Mouse (Mus musculus): Measurements from ENCODE around the gene Tmem82. TPM values are rescaled to one million over a fixed set of nuclear protein-coding genes. Genes with fewer than 3 reads are reported as not detected.

Tmem82 gene
- polyA plus RNA-seq, 1 experiment from 2014 or later: 1.0 TPM

DNA sequence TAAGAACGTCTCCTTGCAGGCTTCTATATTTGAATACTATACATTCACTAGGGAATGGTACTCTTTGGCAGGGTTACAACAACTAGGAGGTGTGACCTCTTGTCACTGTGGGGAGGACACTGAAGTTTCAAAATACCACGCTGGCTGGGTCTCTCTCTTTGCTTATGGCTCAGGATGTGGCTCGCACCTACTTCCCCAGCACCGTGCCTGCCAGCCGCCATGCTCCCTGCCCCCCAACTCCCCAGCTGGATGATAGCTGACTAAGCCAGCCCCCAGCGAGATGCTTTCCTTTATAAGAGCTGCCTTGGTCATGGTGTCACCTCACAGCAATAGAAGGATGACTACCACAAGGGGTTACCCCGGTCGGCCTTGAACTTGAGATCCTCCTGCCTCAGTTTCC is 34.6 kb upstream of the Tmem82 start:
- WGBS: 96% methylated on average over 8 of the region's 8 CpGs
- H3K36me3 ChIP-seq (replicated peaks): peaks cover 81% of the 10 kb centered on the region
- no peaks in the 10 kb centered on the region for H3K27me3 ChIP-seq (ENCODE audit: poor library complexity, severe bottlenecking)
- H3K27ac ChIP-seq: no peak overlapping the region
- DNase-seq (ENCODE audit: extremely low spot score, low spot score): no peak
- no peak overlapping the region for H3K4me3 ChIP-seq
- H3K9me3 ChIP-seq: no peaks in the 10 kb centered on the region
- peaks cover 3% of the 10 kb centered on the region; the same call in 1 of the 2 replicates for H3K4me1 ChIP-seq

DNA sequence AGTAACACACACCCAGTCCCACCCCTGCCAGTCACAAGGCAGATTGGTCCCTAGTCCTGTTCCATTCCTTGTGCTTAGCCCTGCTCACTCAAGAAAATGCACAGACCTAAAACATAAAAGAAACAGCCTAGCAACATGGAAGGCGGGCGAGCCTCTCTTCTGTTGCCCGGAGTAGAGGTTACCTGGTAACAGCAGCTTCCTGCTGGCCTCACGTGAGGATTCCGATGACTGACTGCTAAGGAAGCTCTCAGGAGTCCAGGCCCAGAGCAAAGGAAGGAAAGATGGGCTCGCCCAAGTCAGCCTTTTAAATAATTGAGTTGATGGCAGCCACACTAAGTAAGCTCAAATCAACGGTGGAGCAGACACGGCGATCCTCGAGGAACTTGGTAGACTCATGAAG is 33.5 kb upstream of the Tmem82 start:
- no peak for DNase-seq (ENCODE audit: extremely low spot score, low spot score)
- WGBS: 93% methylated on average over 10 of the region's 10 CpGs
- H3K4me3 ChIP-seq: no peak overlapping the region
- peaks cover 81% of the 10 kb centered on the region for H3K36me3 ChIP-seq (replicated peaks)
- no peaks in the 10 kb centered on the region for H3K9me3 ChIP-seq
- no peaks in the 10 kb centered on the region for H3K27me3 ChIP-seq (ENCODE audit: poor library complexity, severe bottlenecking)
- peaks cover 3% of the 10 kb centered on the region; the same call in 1 of the 2 replicates for H3K4me1 ChIP-seq
- H3K27ac ChIP-seq: no peak overlapping the region

DNA sequence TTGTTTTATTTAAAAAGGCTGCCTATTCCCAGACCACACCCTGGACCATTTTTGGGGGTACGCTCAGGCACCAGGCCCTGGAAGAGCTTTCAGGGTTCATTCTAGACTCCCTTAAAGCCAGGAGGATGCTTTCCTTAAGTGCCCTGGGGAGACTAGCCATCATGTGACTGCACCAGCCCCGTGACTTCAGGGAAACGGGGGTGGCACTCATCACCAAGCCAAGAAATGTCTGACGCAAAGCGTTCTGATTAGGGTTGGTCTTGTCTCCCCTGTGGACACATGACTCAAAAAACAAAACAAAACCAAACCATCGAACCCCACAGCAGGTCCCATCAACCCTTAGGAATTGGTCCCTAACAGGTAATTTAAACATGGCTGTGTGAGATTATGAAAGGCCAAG is 32.9 kb upstream of the Tmem82 start:
- no peak overlapping the region for H3K27ac ChIP-seq
- no peak overlapping the region for H3K4me3 ChIP-seq
- peaks cover 81% of the 10 kb centered on the region for H3K36me3 ChIP-seq (replicated peaks)
- no peak for DNase-seq (ENCODE audit: extremely low spot score, low spot score)
- no peaks in the 10 kb centered on the region for H3K27me3 ChIP-seq (ENCODE audit: poor library complexity, severe bottlenecking)
- H3K4me1 ChIP-seq: no peaks in the 10 kb centered on the region
- WGBS: 91% methylated on average over 6 of the region's 6 CpGs
- H3K9me3 ChIP-seq: no peaks in the 10 kb centered on the region

DNA sequence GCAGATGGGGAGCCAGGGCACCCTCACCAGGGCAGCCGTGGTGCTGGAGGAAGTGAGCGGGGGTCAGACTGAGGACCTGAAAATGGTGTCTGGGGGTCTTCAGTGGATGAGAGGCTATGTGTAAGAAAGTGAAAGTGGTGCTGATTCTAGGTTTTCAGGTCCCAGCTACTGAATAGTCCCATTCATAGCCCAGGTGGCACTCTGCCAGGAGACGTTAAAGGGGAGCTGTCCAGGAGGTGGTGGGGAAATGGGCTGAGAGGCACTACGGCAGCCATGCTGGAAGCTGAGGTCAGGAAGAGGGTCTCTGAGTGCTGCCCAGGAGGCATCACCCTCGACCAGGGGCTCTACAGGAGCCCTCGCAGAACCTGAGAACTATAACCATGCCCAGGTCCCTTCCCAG is 30.8 kb upstream of the Tmem82 start:
- 81% methylated on average over 6 of the region's 6 CpGs for WGBS
- H3K36me3 ChIP-seq (replicated peaks): peaks cover 67% of the 10 kb centered on the region
- DNase-seq (ENCODE audit: extremely low spot score, low spot score): no peak
- H3K9me3 ChIP-seq: no peaks in the 10 kb centered on the region
- no peak overlapping the region; the same call in 1 of the 2 replicates for H3K27ac ChIP-seq
- no peaks in the 10 kb centered on the region for H3K4me1 ChIP-seq
- H3K4me3 ChIP-seq: no peak overlapping the region
- H3K27me3 ChIP-seq (ENCODE audit: poor library complexity, severe bottlenecking): no peaks in the 10 kb centered on the region

DNA sequence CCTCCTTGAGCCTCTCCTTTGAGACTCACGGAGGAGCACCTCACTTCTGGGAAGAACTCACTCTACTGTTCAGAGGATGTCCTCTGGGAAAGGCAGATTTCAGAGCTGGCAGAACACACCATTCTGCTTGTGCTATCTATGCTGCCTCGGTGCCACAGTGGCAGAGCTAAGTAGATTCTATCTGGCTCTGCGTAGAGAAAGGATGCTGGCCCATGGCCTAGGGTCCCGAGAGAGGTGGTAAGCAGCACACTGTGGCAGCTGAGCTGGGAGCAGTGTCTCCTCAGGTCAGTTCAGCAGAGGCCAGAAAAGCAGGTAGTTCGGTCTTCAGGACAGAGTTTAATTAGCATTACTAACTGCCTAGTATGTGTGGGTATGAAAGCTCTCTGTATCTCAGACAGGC is 29.8 kb upstream of the Tmem82 start:
- no peak overlapping the region for H3K27ac ChIP-seq
- no peak overlapping the region for H3K4me3 ChIP-seq
- H3K36me3 ChIP-seq (replicated peaks): peaks cover 58% of the 10 kb centered on the region
- WGBS: 92% methylated on average over 5 of the region's 5 CpGs
- H3K9me3 ChIP-seq: no peaks in the 10 kb centered on the region
- no peaks in the 10 kb centered on the region for H3K4me1 ChIP-seq
- no peaks in the 10 kb centered on the region for H3K27me3 ChIP-seq (ENCODE audit: poor library complexity, severe bottlenecking)
- DNase-seq (ENCODE audit: extremely low spot score, low spot score): no peak

DNA sequence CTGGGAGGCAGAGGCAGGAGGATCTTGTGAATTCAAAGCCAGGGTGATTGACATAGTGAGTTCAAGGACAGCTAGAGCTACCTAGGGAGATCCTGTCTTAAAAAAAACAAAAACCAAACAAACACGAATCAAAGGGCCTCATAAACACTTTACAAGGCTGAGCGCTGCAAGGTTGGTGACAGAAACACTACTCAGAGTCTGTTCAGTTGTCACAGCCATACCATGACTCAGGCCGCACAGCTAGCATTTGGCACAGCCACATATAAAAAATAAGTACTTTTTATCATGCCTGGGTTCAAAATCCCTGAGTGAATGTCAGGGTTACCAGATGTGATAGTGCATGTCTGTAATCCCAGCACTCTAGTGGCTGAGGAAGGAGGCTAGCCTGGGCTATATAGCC is 28.8 kb upstream of the Tmem82 start:
- WGBS: 90% methylated on average over 3 of the region's 3 CpGs

DNA sequence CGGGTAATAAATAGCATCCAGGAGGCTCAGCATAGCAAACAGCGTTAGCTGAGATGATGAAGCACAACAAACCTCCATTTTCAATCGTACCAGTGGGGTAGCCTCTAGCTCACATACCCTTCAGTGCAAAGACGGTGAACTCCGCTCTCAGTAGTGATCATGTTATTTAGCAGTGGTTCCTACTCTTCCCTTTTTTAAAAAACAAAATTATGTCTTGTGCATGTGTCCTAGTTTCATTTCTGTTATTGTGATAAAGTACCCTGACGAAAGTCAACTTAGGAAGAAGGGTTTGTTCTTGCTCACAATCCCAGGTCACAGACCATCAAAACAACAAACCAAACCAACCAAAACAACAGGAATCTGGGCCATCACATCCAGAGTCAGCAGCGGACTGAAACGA is 27.6 kb upstream of the Tmem82 start:
- WGBS: 95% methylated on average over 8 of the region's 8 CpGs
- Histone ChIP-seq H3K9me3 (no peaks in the 10 kb centered on the region), H3K4me1 (no peaks in the 10 kb centered on the region), H3K36me3 (replicated peaks) (peaks cover 57% of the 10 kb centered on the region), H3K27me3 (ENCODE audit: poor library complexity, severe bottlenecking) (no peaks in the 10 kb centered on the region), H3K4me3 (no peak overlapping the region), H3K27ac (no peak overlapping the region)
- DNase-seq (ENCODE audit: extremely low spot score, low spot score): no peak

More for the DNA sequence above, 28.8 kb upstream of the Tmem82 start:
- no peak overlapping the region for H3K27ac ChIP-seq
- no peaks in the 10 kb centered on the region for H3K9me3 ChIP-seq
- H3K4me1 ChIP-seq: no peaks in the 10 kb centered on the region
- no peak overlapping the region for H3K4me3 ChIP-seq
- peaks cover 56% of the 10 kb centered on the region for H3K36me3 ChIP-seq (replicated peaks)
- DNase-seq (ENCODE audit: extremely low spot score, low spot score): no peak
- no peaks in the 10 kb centered on the region for H3K27me3 ChIP-seq (ENCODE audit: poor library complexity, severe bottlenecking)

DNA sequence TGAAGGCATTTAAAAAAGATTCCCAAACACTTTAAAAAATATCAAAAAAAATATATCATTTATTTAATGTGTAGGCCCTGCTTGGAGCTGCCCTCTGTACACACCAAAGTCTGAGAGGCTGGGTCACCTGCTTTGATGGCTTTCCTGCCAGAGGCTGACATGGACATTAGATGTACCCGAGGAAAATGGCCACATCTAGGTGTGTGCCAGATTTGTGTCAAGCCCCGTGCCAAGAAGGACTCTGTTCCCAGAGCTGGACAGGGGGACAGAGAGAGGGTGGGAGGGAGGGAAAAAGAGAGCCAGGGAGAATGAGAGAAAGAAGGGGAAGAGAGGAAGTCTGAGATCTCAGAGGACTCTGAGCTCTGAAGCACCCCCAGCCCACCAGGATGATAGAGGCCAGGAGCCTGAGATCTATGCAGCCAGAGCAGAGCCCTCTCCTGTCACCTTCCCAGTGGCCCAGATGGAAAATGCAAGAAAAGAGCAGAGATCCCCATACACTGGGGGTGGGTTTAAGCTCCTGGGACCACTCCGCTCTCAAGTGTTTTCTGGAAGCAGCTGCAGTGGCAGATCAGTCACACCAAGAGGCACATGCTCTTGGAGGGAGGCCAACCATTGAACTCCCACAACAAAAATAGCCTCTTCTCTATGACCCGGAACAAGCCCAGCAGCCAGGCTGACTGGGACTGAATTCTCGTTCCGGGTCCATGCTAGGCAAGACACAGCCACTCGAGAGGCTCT is 24.9 kb upstream of the Tmem82 start:
- 89% methylated on average over 7 of the region's 7 CpGs for WGBS
- Histone ChIP-seq H3K9me3 (no peaks in the 10 kb centered on the region), H3K4me3 (no peak overlapping the region), H3K27me3 (ENCODE audit: poor library complexity, severe bottlenecking) (no peaks in the 10 kb centered on the region), H3K27ac (no peak overlapping the region), H3K4me1 (no peaks in the 10 kb centered on the region), H3K36me3 (replicated peaks) (peaks cover 57% of the 10 kb centered on the region)
- DNase-seq (ENCODE audit: extremely low spot score, low spot score): no peak

DNA sequence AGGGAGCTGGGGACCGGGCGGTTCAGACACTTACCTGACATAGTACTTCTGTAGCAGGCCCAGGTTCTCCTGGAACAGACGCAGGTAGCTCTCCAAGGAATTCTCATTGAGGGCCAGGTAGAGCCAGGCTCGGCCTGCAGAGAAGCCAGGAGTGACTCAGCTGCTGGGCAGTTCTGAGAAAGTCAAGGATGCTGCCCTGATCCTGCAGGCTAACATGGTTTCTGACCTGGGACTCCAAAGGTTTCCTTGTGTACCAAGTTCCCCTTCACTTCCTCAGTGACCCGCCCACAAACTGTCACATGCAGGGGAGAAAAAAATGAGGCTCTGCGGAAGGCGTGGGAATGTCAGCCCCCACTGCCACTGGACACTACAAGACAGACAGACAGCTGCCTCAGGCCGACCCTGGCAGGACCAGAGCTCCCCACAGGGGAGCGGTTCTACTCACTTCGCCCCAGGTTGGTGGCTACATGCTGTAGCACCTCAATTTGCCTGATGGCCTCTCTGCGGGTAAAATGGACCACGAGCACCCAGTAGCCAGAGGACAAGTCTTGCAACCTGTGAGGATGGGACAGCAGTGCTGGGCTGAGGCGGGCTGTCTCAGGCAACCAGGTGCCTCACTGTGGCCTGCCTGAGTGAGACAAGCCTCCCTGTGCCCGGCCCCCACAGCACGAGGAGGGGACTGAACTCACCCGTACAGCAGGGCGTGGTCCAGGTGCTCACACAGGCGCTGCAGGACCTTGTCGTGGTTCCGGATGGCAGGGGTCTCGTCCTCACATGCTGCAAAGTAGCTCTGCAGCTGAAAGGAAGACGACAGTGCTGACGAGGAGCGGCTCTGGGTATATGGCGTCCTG is 23.8 kb upstream of the Tmem82 start:
- Histone ChIP-seq H3K4me3 (no peak overlapping the region), H3K36me3 (replicated peaks) (peaks cover 61% of the 10 kb centered on the region), H3K4me1 (0 out of 2 replicates have a peak, but pooled peaks cover 3% of the 10 kb centered on the region), H3K9me3 (no peaks in the 10 kb centered on the region), H3K27me3 (ENCODE audit: poor library complexity, severe bottlenecking) (no peaks in the 10 kb centered on the region), H3K27ac (no peak overlapping the region)
- 90% methylated on average over 25 of the region's 25 CpGs for WGBS
- no peak for DNase-seq (ENCODE audit: extremely low spot score, low spot score)

DNA sequence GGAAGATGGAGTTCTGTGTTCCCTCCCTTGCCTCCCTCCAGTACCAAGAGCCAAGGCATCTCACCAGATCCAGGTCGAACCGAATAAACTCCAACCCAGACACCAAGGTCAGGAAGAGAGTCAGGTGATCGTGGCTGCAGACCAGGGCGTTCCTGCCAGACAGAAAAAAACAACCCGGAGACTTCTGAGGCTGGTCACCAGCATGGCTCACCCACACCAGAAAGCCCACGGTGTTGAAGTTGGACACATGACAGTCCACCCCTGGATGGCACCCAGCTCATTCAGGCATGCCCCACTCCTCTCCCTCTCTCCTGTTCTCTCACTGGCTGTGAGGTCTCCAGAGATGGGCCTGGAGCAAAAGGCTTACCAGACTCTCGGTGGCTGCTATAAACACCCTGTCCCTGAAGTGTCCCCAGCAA is 22.9 kb upstream of the Tmem82 start:
- Histone ChIP-seq H3K9me3 (no peaks in the 10 kb centered on the region), H3K27me3 (ENCODE audit: poor library complexity, severe bottlenecking) (no peaks in the 10 kb centered on the region), H3K4me1 (peaks cover 9% of the 10 kb centered on the region), H3K4me3 (no peak overlapping the region), H3K27ac (no peak overlapping the region), H3K36me3 (replicated peaks) (peaks cover 61% of the 10 kb centered on the region)
- DNase-seq (ENCODE audit: extremely low spot score, low spot score): no peak
- 90% methylated on average over 7 of the region's 7 CpGs for WGBS

DNA sequence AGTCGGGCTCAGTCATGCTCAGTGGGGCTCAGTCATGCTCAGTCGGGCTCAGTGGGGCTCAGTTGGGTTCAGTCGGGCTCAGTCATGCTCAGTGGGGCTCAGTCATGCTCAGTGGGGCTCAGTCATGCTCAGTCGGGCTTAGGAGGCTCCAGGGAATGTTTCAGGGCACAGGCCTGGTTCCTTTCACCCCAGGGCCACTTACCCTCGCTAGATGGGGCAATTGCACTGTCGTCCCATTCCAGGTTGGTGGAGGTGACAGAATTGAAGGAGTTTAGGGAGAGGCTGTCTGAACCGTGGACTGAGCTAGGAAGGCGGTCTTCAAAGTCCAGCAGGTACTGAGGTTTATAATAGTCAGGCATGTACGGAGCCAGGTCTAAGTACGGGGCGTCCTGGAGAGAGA is 21.0 kb upstream of the Tmem82 start:
- DNase-seq (ENCODE audit: extremely low spot score, low spot score): no peak
- Histone ChIP-seq H3K27ac (no peak overlapping the region), H3K36me3 (replicated peaks) (peaks cover 68% of the 10 kb centered on the region), H3K9me3 (no peaks in the 10 kb centered on the region), H3K4me3 (no peak overlapping the region), H3K27me3 (ENCODE audit: poor library complexity, severe bottlenecking) (no peaks in the 10 kb centered on the region), H3K4me1 (peaks cover 21% of the 10 kb centered on the region)
- 70% methylated on average over 11 of the region's 11 CpGs for WGBS

DNA sequence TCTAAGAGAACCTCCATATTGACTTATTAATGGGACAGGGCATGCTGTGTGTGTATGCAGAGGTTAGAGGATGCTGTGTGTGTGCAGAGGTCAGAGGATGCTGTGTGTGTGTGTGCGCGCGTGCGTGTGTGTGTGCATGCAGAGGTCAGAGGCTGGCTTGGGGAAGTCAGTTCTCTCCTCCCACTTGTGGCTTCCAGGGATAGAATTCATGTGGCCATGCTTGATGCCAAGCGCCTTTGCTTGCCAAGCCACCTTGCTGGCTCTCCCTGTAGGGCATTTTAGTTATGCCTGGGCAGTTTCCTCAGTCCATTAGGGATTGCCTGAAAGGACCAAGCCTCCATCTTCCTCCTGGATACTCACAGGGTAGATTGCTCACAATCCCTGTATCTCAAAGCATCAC is 18.3 kb upstream of the Tmem82 start:
- Histone ChIP-seq H3K4me1 (peaks cover 21% of the 10 kb centered on the region), H3K27me3 (ENCODE audit: poor library complexity, severe bottlenecking) (no peaks in the 10 kb centered on the region), H3K27ac (no peak overlapping the region), H3K4me3 (no peak overlapping the region), H3K9me3 (no peaks in the 10 kb centered on the region), H3K36me3 (replicated peaks) (peaks cover 85% of the 10 kb centered on the region)
- no peak for DNase-seq (ENCODE audit: extremely low spot score, low spot score)
- WGBS: 97% methylated on average over 5 of the region's 5 CpGs

DNA sequence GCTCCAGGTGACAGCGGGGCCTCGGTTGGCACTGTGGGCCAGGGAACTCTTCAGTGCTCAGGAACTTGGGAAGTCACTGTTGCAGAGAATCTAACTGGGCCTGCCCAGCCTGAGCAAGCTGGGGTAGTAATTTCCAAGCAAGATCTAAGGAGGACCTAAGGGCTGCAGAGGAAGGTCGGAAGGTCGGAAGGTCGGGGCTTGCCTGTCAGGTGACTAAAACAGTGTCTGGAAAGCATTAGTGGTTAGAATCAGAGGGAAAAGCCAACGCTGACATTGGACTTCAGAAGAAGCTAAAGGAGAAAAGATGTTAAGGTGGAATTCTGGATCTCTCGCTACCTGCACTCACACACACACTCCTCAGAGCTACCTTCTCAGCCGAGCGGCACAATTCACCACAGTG is 17.6 kb upstream of the Tmem82 start:
- 71% methylated on average over 9 of the region's 9 CpGs for WGBS
- DNase-seq (ENCODE audit: extremely low spot score, low spot score): no peak
- Histone ChIP-seq H3K4me1 (peaks cover 21% of the 10 kb centered on the region), H3K9me3 (no peaks in the 10 kb centered on the region), H3K27me3 (ENCODE audit: poor library complexity, severe bottlenecking) (no peaks in the 10 kb centered on the region), H3K36me3 (replicated peaks) (peaks cover 85% of the 10 kb centered on the region), H3K27ac (no peak overlapping the region), H3K4me3 (no peak overlapping the region)

Data from forebrain, embryonic 10.5 days (tissue).